Mouse (Mus musculus): ENCODE results near the gene Gm5114. TPM values are rescaled to one million over a fixed set of nuclear protein-coding genes. Genes with fewer than 3 reads are reported as not detected.

The Gm5114 gene
- polyA plus RNA-seq (2014; fragmentation: Illumina TruSeq; extraction: RNeasy Lipid Tissue Mini Kit (QIAGEN cat#74804); ENCODE audit: low read depth, low replicate concordance): not detected

GRCm38 (mm10) chr7:39413060-39413459 is at the start of gene Gm5114:
Gene Gm5114 (minus strand): TSS chr7:39413160.

Other genes with a start within 250 kb of the Gm5114 start
- gene Zfp619, start 104.6 kb upstream of the Gm5114 start, polyA plus RNA-seq (2014; fragmentation: Illumina TruSeq; extraction: RNeasy Lipid Tissue Mini Kit (QIAGEN cat#74804); ENCODE audit: low read depth, low replicate concordance): 3.0 TPM

Data from kidney, adult 10 weeks (tissue).